Mouse (Mus musculus) cerebellum, adult 2 months (tissue): ENCODE measurements around the gene Otx1.

ENCODE experiments used
- CTCF ChIP-seq: fragments of 200-500 bp; IDR thresholded peaks from 2 replicates; pipeline ENCODE4 v1.5.1; 2011; ENCODE audit warnings: low read depth, mild to moderate bottlenecking, control low read depth, low read length, moderate library complexity, borderline replicate concordance; ENCODE audit not compliant: insufficient read depth
- POLR2A ChIP-seq: fragments of 200-500 bp; IDR thresholded peaks from 2 replicates; pipeline ENCODE4 v1.6.1; 2011; ENCODE audit warnings: low read length, control low read depth, borderline replicate concordance; ENCODE audit not compliant: insufficient read depth

- TF ChIP-seq CTCF (no peak), POLR2A (no peak)
Observed at GRCm38 (mm10) chr11:21993597-21994376, 8.9 kb downstream of the Otx1 start.
